Mouse (Mus musculus): ENCODE results near the gene Mrpl42. TPM values are rescaled to one million over a fixed set of nuclear protein-coding genes. Genes with fewer than 3 reads are reported as not detected.

Mrpl42 gene
- total and polyA plus RNA-seq, 3 experiments: 14.5 to 113 (median 109) TPM

- H3K4me1 ChIP-seq (ENCODE audit: insufficient read depth, low read depth, low read length): no peaks in the 10 kb centered on the region
Observed at GRCm38 (mm10) chr10:95447954-95448353, 53.8 kb downstream of the Mrpl42 start.

DNA sequence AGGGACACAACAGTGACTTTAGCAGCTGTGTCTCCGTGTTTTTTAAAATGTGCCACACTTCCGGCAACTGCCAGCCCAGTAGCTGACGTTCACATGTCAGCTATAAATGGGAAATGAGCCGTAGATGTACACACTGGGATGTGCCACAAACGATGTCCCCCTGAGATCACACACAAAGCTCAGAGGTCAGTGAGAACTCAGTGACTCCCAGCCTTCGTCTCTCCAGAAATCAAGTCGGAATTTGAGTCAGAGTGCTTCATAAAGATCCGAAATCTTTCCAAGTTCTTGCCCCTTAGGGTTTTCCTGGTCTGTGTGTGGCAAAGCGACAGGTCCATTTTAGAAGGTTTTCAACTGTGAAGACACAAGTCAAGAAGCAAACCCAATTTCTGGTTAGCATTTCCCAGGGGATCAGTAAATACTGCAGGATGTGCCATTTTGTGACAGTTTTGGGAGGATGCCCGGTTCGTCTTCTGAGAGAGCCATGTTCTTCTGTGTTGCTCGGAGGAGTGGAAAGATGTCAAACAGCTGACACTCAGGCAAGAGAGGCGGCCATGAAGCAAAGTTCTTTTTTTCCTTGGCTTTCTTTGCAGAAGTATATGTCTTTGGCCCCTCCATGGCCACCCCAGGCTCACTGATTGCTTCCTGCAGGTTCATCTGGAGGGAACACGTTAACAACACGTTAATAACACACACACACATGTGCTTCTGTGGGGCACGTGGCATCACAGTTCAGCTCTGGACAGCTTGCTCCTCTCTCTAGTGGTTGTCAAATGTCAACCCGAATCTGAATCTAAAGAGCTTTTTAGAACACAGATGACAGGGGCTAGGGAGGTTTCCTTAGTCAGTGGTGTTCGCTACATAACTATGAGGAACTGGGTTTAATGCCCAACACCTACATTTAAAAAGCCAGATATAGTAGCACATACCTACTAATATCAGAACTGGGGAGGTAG is 56.4 kb downstream of the Mrpl42 start:
- no peaks in the 10 kb centered on the region for H3K36me3 ChIP-seq (replicated peaks)
- no peaks in the 10 kb centered on the region for H3K9me3 ChIP-seq (replicated peaks)
- H3K4me3 ChIP-seq (ENCODE audit: low read depth, low read length): no peak overlapping the region
- no peak for TF ChIP-seq CTCF (IDR thresholded peaks at IDR 0.05; ENCODE audit: low read depth, low read length)
- no peak for TF ChIP-seq POLR2AphosphoS5 (IDR thresholded peaks at IDR 0.05; ENCODE audit: insufficient replicate concordance, low read depth, low read length)
- TF ChIP-seq GATA1 (IDR thresholded peaks at IDR 0.05; ENCODE audit: borderline replicate concordance, low read length): no peak
- TF ChIP-seq GATA2 (IDR thresholded peaks at IDR 0.05; ENCODE audit: borderline replicate concordance, low read depth, low read length): no peak
- TF ChIP-seq TAL1 (conservative IDR thresholded peaks at IDR 0.05; ENCODE audit: low read depth, low read length): no peak
- peaks cover 2% of the 10 kb centered on the region; the same call in 1 of the 2 replicates for H3K4me1 ChIP-seq (ENCODE audit: insufficient read depth, low read depth, low read length)
- no peak for DNase-seq (ENCODE audit: low spot score)
- H3K27me3 ChIP-seq (ENCODE audit: insufficient read depth, low read length): peaks cover 17% of the 10 kb centered on the region
- no peak for ATAC-seq (ENCODE audit: extremely low read depth, insufficient number of reproducible peaks, low FRiP score, poor library complexity, severe bottlenecking)

More at GRCm38 (mm10) chr10:95447954-95448353, 53.8 kb downstream of the Mrpl42 start:
- no peak for TF ChIP-seq POLR2AphosphoS5 (IDR thresholded peaks at IDR 0.05; ENCODE audit: insufficient replicate concordance, low read depth, low read length)
- TF ChIP-seq TAL1 (conservative IDR thresholded peaks at IDR 0.05; ENCODE audit: low read depth, low read length): no peak
- TF ChIP-seq GATA1 (IDR thresholded peaks at IDR 0.05; ENCODE audit: borderline replicate concordance, low read length): no peak
- TF ChIP-seq GATA2 (IDR thresholded peaks at IDR 0.05; ENCODE audit: borderline replicate concordance, low read depth, low read length): no peak
- H3K9me3 ChIP-seq (replicated peaks): no peaks in the 10 kb centered on the region
- H3K4me3 ChIP-seq (ENCODE audit: low read depth, low read length): no peak overlapping the region
- peaks cover 14% of the 10 kb centered on the region for H3K27me3 ChIP-seq (ENCODE audit: insufficient read depth, low read length)
- ATAC-seq (ENCODE audit: extremely low read depth, insufficient number of reproducible peaks, low FRiP score, poor library complexity, severe bottlenecking) (no peak), DNase-seq (ENCODE audit: low spot score) (no peak)
- H3K36me3 ChIP-seq (replicated peaks): no peaks in the 10 kb centered on the region

DNA sequence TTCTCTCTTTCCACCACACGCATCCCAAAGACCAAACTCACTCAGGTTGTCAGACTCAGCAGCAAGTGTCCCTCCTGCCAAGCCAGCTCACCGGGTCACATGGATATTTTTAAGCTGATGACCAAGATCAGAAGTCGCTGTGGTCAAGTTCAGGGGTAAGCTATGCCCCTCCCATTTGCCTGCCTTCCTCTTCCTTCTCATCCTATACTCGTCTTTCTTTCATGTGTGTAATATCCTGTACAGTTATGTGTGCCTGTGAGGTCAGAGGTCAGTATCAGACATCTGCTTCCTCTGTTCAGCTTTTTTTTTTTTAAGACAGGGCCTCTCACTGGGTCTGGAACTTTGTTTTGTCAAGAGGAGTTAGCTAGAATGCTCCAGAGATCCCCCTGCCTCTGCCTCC is 59.4 kb downstream of the Mrpl42 start:
- Histone ChIP-seq H3K27me3 (ENCODE audit: insufficient read depth, low read length) (peaks cover 17% of the 10 kb centered on the region), H3K9me3 (replicated peaks) (no peaks in the 10 kb centered on the region), H3K4me1 (ENCODE audit: insufficient read depth, low read depth, low read length) (peaks cover 4% of the 10 kb centered on the region), H3K4me3 (ENCODE audit: low read depth, low read length) (no peak overlapping the region), H3K36me3 (replicated peaks) (no peaks in the 10 kb centered on the region)
- TF ChIP-seq CTCF (IDR thresholded peaks at IDR 0.05; ENCODE audit: low read depth, low read length): no peak
- no peak for TF ChIP-seq GATA2 (IDR thresholded peaks at IDR 0.05; ENCODE audit: borderline replicate concordance, low read depth, low read length)
- no peak for TF ChIP-seq TAL1 (conservative IDR thresholded peaks at IDR 0.05; ENCODE audit: low read depth, low read length)
- no peak for TF ChIP-seq GATA1 (IDR thresholded peaks at IDR 0.05; ENCODE audit: borderline replicate concordance, low read length)
- TF ChIP-seq POLR2AphosphoS5 (IDR thresholded peaks at IDR 0.05; ENCODE audit: insufficient replicate concordance, low read depth, low read length): no peak
- ATAC-seq (ENCODE audit: extremely low read depth, insufficient number of reproducible peaks, low FRiP score, poor library complexity, severe bottlenecking) (no peak), DNase-seq (ENCODE audit: low spot score) (no peak)

GRCm38 (mm10) chr10:95440566-95440965 is 61.2 kb downstream of the Mrpl42 start:
- TF ChIP-seq CTCF (IDR thresholded peaks at IDR 0.05; ENCODE audit: low read depth, low read length) (no peak), POLR2AphosphoS5 (IDR thresholded peaks at IDR 0.05; ENCODE audit: insufficient replicate concordance, low read depth, low read length) (no peak), GATA1 (IDR thresholded peaks at IDR 0.05; ENCODE audit: borderline replicate concordance, low read length) (no peak), TAL1 (conservative IDR thresholded peaks at IDR 0.05; ENCODE audit: low read depth, low read length) (no peak), GATA2 (IDR thresholded peaks at IDR 0.05; ENCODE audit: borderline replicate concordance, low read depth, low read length) (no peak)
- no peaks in the 10 kb centered on the region for H3K9me3 ChIP-seq (replicated peaks)
- H3K27me3 ChIP-seq (ENCODE audit: insufficient read depth, low read length): peaks cover 25% of the 10 kb centered on the region
- H3K36me3 ChIP-seq (replicated peaks): no peaks in the 10 kb centered on the region
- H3K4me1 ChIP-seq (ENCODE audit: insufficient read depth, low read depth, low read length): peaks cover 4% of the 10 kb centered on the region
- DNase-seq (ENCODE audit: low spot score) (no peak), ATAC-seq (ENCODE audit: extremely low read depth, insufficient number of reproducible peaks, low FRiP score, poor library complexity, severe bottlenecking) (no peak)
- H3K4me3 ChIP-seq (ENCODE audit: low read depth, low read length): no peak overlapping the region

- TF ChIP-seq POLR2AphosphoS5 (IDR thresholded peaks at IDR 0.05; ENCODE audit: insufficient replicate concordance, low read depth, low read length): no peak
- no peak for TF ChIP-seq TAL1 (conservative IDR thresholded peaks at IDR 0.05; ENCODE audit: low read depth, low read length)
- no peak for TF ChIP-seq CTCF (IDR thresholded peaks at IDR 0.05; ENCODE audit: low read depth, low read length)
- no peak for TF ChIP-seq GATA2 (IDR thresholded peaks at IDR 0.05; ENCODE audit: borderline replicate concordance, low read depth, low read length)
- TF ChIP-seq GATA1 (IDR thresholded peaks at IDR 0.05; ENCODE audit: borderline replicate concordance, low read length): no peak
- H3K27me3 ChIP-seq (ENCODE audit: insufficient read depth, low read length): peaks cover 18% of the 10 kb centered on the region
- DNase-seq (ENCODE audit: low spot score): no peak
- no peaks in the 10 kb centered on the region for H3K36me3 ChIP-seq (replicated peaks)
- no peaks in the 10 kb centered on the region for H3K9me3 ChIP-seq (replicated peaks)
- H3K4me1 ChIP-seq (ENCODE audit: insufficient read depth, low read depth, low read length): peaks cover 4% of the 10 kb centered on the region
- no peak for ATAC-seq (ENCODE audit: extremely low read depth, insufficient number of reproducible peaks, low FRiP score, poor library complexity, severe bottlenecking)
- H3K4me3 ChIP-seq (ENCODE audit: low read depth, low read length): no peak overlapping the region
Observed at GRCm38 (mm10) chr10:95439718-95440339, 61.9 kb downstream of the Mrpl42 start.

DNA sequence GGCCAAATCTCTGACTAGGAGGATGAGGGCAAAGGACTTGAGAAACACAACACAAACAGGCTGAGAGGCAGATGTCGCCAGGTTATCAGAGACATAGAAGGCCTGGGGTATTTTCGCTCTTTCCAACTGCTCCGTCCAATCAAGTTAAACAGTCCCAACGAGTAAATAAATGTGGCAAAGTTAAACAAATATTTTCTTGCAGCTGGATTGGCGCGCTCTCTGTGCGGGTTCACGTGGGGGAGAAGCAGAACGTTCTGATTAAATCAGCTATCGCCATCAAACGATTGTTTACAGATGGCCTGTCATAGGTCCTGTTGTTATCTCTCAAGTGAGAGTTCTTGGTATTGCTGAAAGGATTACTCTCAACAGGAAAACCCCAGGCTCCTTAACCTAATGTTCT is 62.8 kb downstream of the Mrpl42 start:
- Histone ChIP-seq H3K4me1 (ENCODE audit: insufficient read depth, low read depth, low read length) (peaks cover 4% of the 10 kb centered on the region), H3K4me3 (ENCODE audit: low read depth, low read length) (no peak overlapping the region), H3K36me3 (replicated peaks) (no peaks in the 10 kb centered on the region), H3K27me3 (ENCODE audit: insufficient read depth, low read length) (peaks cover 20% of the 10 kb centered on the region), H3K9me3 (replicated peaks) (no peaks in the 10 kb centered on the region)
- TF ChIP-seq CTCF (IDR thresholded peaks at IDR 0.05; ENCODE audit: low read depth, low read length) (no peak), TAL1 (conservative IDR thresholded peaks at IDR 0.05; ENCODE audit: low read depth, low read length) (no peak), GATA2 (IDR thresholded peaks at IDR 0.05; ENCODE audit: borderline replicate concordance, low read depth, low read length) (no peak), GATA1 (IDR thresholded peaks at IDR 0.05; ENCODE audit: borderline replicate concordance, low read length) (no peak), POLR2AphosphoS5 (IDR thresholded peaks at IDR 0.05; ENCODE audit: insufficient replicate concordance, low read depth, low read length) (no peak)
- ATAC-seq (ENCODE audit: extremely low read depth, insufficient number of reproducible peaks, low FRiP score, poor library complexity, severe bottlenecking): no peak
- no peak for DNase-seq (ENCODE audit: low spot score)

Other genes starting within 250 kb of the Mrpl42 start
- gene Cradd, start 177.8 kb downstream of the Mrpl42 start, total RNA-seq (2014; fragmentation: Nextera tagmentation): 81.4 and 91.9 TPM in 2 replicates
- 9.0 and 9.1 TPM in 2 replicates for gene Cradd, start 177.8 kb downstream of the Mrpl42 start, total RNA-seq (2017)
- gene Cradd, start 177.8 kb downstream of the Mrpl42 start, polyA plus RNA-seq (2012): 22.5 and 24.4 TPM in 2 replicates
- gene Socs2, start 84.8 kb downstream of the Mrpl42 start, total RNA-seq (2014; fragmentation: Nextera tagmentation): 202 TPM in 2 replicates
- 78.2 and 87.7 TPM in 2 replicates for gene Socs2, start 84.8 kb downstream of the Mrpl42 start, total RNA-seq (2017)
- gene Socs2, start 84.8 kb downstream of the Mrpl42 start, polyA plus RNA-seq (2012): 136 and 149 TPM in 2 replicates
- gene Ube2n, start 13.2 kb upstream of the Mrpl42 start, total RNA-seq (2014; fragmentation: Nextera tagmentation): 377 and 509 TPM in 2 replicates
- 134 and 148 TPM in 2 replicates for gene Ube2n, start 13.2 kb upstream of the Mrpl42 start, total RNA-seq (2017)
- gene Ube2n, start 13.2 kb upstream of the Mrpl42 start, polyA plus RNA-seq (2012): 47.3 and 56.1 TPM in 2 replicates
- gene Nudt4, start 62.2 kb upstream of the Mrpl42 start, total RNA-seq (2014; fragmentation: Nextera tagmentation): 32.8 and 53.5 TPM in 2 replicates
- gene Nudt4, start 62.2 kb upstream of the Mrpl42 start, total RNA-seq (2017): 38.6 and 42.9 TPM in 2 replicates
- gene Nudt4, start 62.2 kb upstream of the Mrpl42 start, polyA plus RNA-seq (2012): 13.9 and 17.6 TPM in 2 replicates
- gene Anapc15-ps, start 171.5 kb upstream of the Mrpl42 start, total RNA-seq (2014; fragmentation: Nextera tagmentation): not detected in 2 replicates
- gene Anapc15-ps, start 171.5 kb upstream of the Mrpl42 start, total RNA-seq (2017): 0.55 and 0.58 TPM in 2 replicates
- gene Anapc15-ps, start 171.5 kb upstream of the Mrpl42 start, polyA plus RNA-seq (2012): not detected in 2 replicates